Mouse (Mus musculus): ENCODE results near the gene Rpl35a.

GRCm38 (mm10) chr16:33085666-33086065 lies 29.4 kb downstream of the Rpl35a start:
- TF ChIP-seq TAL1 (conservative IDR thresholded peaks at IDR 0.05; ENCODE audit: low read depth, low read length) (no peak), CTCF (IDR thresholded peaks at IDR 0.05; ENCODE audit: low read depth, low read length) (no peak), POLR2AphosphoS5 (IDR thresholded peaks at IDR 0.05; ENCODE audit: insufficient replicate concordance, low read depth, low read length) (no peak)

All from G1E (cell line).